In genomic region chr2:61453490-61454281, GRCm38 (mm10) we compare ENCODE assay signal across 8 mouse cellular contexts.
DNase-seq lines count a peak whose midpoint lies in the region; ATAC-seq and TF ChIP-seq lines count a peak whose summit lies in the region.

No protein-coding gene starts in this region.

- 22% methylated on average over 14 of the region's 14 CpGs for WGBS in heart, adult 2 months

- no peaks in the 10 kb centered on the region for H3K79me2 ChIP-seq in heart, adult 2 months (replicated peaks; ENCODE audit: control insufficient read depth, insufficient read depth, low read length)

- peak; percentile 85 for TF ChIP-seq EP300 in heart, adult 2 months (IDR thresholded peaks at IDR 0.05; ENCODE audit: insufficient read depth, low read depth, low read length)

- H3K36me3 ChIP-seq in heart, adult 2 months (ENCODE audit: control insufficient read depth, insufficient read depth, low read length), result no peaks in the 10 kb centered on the region

- H3K4me3 ChIP-seq in heart, adult 2 months, result peak overlapping the region; percentile 38

- H3K27ac ChIP-seq in heart, adult 2 months, result peak overlapping the region; percentile 87

- intact Hi-C loops in left cerebral cortex, postnatal 4 days (cut with DNase I), result no loop called here
- intact Hi-C loops in left cerebral cortex, postnatal 25 days (cut with DNase I), result loop anchor here (2.0 to 5.0 kb wide), 2 partner anchors 651 to 733 kb away; no protein-coding TSS in a partner anchor
- intact Hi-C loops in heart, adult 2 months (cut with DNase I), result loop anchor here (2.0 to 10.0 kb wide), 5 partner anchors 51 to 849 kb away; no protein-coding TSS in a partner anchor

- DNase-seq in left cerebral cortex, postnatal 4 days, result peak; percentile 23
- DNase-seq in left cerebral cortex, postnatal 25 days (ENCODE audit: low spot score in 2 of 2), result no peak
- DNase-seq in embryo, embryonic 11.5 days (ENCODE audit: low read depth, low spot score), result peak; percentile 41
- DNase-seq in heart, adult 2 months, result peak; percentile 53 to 80
- DNase-seq in kidney, adult 11 months, result peak; percentile 40
- peak; percentile 18 for DNase-seq in lung, postnatal 10 days
- DNase-seq in right cerebral cortex, postnatal 14 days, result no peak

- no peaks in the 10 kb centered on the region for H3K27me3 ChIP-seq in heart, adult 2 months (ENCODE audit: control insufficient read depth, insufficient read depth, low read length)

- H3K9ac ChIP-seq in heart, adult 2 months (ENCODE audit: low read depth, low read length), result peak overlapping the region; percentile 59

- H3K4me1 ChIP-seq in heart, adult 2 months (ENCODE audit: control insufficient read depth, insufficient read depth, low read length), result no peaks in the 10 kb centered on the region; the same call in 1 of the 2 replicates

- ATAC-seq in megakaryocyte-erythroid progenitor cell, adult 5-6 weeks (replicated peaks; ENCODE audit: low FRiP score, low TSS enrichment, poor library complexity, severe bottlenecking), result no peak

- TF ChIP-seq CTCF in heart, adult 2 months (IDR thresholded peaks at IDR 0.05), result no peak

- 0 out of 2 replicates have a peak, but pooled peaks have one; percentile 21 for TF ChIP-seq POLR2A in heart, adult 2 months (IDR thresholded peaks at IDR 0.05; ENCODE audit: insufficient read depth, low read depth, low read length)

Comparison
In these comparisons a context has a peak if more than half of its experiments do, and no peak if none do; other contexts are left out.
1. DNase-seq: peak in left cerebral cortex, postnatal 4 days (single experiment), embryo, embryonic 11.5 days (single experiment), heart, adult 2 months (2 of 2), kidney, adult 11 months (single experiment) and lung, postnatal 10 days (single experiment); none in left cerebral cortex, postnatal 25 days (0 of 2) and right cerebral cortex, postnatal 14 days (single experiment).